Mouse (Mus musculus) lung, adult 18-20 months (tissue): Measurements from ENCODE around the gene Dusp5.

ENCODE experiments used
- DNase-seq, 2 experiments: peaks; one replicate each; pipeline ENCODE4 v3.0.0; 2022; ENCODE audit warnings: mixed read lengths in 2 of 2

Dusp5 gene

DNA sequence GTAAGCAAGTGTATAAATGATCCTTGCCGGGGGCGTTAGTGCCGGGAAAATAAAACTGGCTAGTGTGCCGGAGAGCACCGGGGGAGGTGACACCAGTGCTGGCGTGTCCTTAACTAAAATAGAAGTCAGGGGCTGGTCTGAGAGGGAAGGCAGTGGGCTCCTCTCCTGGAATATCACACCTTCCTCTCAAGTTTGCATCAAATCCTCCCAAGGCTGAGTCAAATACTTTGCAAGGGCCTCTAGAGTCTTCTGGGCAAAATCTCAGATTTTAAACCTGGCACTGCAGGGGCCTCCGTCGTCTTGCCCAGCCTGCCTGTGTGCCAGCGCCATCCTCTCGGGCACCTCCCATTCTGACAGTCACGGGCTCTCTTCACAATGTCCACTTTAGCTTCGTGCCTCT, 22.1 kb downstream of the Dusp5 start:
- no peak for DNase-seq

GRCm38 (mm10) chr19:53552216-53552786, 23.4 kb downstream of the Dusp5 start:
- no peak for DNase-seq

GRCm38 (mm10) chr19:53552795-53553194, 23.9 kb downstream of the Dusp5 start:
- no peak for DNase-seq

DNA sequence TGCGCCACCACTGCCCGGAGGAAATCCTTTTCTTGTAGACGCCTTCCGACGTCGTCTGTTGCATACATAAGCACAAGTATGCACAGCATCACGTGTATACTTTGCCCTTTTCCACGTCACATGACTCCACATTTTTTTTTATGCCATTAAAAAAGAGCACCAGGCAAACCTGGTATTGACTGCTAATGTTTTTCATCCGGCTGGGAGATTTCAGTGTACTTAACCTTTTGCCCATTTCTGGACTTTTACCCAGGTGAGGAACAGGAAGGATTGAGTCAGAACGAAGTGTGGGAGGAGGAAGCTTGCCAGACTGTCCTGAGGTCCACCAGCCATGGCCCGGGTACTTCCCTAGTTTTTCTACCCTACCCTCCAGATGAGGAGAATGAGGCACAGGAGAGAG, 25.5 kb downstream of the Dusp5 start:
- DNase-seq: peak in 1 of 2 experiments; percentile 31

DNA sequence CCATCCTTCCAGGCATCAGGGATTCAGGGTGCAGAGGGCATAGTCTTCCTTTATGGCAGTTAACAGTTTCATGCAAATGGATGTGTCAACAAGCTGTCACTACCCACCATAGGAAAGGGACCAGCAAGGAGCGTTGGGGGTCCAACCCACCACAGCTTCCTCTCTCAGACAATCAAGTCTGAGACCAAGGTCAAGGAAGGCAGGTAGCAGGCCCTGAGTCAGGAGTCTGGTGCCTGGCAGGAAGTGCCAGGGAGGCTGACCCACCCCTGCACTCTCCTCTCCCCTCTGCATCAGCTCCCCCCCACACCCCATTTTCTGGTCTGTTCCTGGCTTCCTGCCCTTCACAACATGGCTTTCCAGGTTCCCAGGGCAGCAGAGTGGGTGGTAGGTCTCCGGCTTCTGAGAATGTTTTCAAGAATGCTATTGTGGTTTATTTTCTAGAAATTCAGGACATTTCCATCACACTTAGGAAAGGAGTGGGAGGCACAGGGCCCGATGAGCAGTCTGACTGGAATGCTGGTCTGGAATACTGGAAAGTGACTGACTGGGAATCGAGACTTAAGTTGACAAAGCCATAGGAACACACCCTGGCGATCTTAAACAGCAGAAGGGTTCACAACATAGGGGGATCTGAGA, 26.2 kb downstream of the Dusp5 start:
- no peak for DNase-seq

DNA sequence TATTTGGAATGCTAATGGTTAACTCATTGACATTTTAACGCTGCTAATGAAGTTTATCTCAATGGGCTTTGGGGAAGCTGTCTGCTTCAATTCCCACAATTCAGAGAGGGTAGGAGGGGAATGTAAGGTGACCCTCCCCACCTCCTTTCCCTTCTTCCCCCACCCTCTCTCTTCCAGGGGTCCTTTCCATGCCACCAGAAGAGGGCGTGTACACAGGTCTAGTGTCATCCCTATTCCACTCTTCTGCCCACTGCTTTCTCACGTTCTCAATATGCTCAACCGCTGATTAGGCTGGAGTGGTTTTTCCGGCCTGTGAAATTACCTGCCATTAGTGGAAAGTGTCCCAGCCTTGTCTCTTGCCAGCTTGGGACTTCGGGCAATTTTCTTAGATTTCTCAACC, 27.9 kb downstream of the Dusp5 start:
- DNase-seq: no peak

DNA sequence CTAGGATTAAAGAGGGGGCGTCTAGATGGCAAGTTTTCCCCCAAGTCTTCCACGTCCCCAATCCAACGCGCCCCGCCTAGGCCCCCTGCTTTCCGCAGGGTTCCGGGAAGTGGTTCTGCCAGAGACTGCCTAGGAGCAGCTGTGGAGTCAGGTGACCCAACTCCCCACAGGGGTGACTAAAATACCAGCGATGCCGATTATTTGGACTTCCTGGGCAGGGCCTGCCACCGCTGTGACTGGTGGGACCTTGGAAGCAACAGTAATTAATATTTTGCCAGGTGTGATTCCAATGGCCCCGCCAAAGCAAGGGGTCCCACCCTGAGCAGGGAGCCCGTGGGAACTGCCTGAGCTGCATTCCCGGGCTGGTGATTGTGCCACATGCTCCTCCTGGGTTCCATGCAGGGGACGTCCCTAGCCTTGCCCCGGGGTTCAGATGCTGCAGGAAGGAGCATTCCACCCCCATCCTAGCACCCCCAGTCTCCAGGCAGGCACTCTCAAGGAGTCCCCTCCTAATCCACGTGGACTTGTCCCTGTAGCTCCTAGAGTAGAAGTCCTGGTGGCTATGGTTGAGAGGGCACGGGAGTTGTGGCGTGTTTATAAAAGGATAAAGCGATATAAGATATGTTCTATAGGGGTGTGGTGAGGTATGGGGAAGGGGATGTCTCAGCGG, 28.5 kb downstream of the Dusp5 start:
- peak in 1 of 2 experiments; percentile 24 for DNase-seq

DNA sequence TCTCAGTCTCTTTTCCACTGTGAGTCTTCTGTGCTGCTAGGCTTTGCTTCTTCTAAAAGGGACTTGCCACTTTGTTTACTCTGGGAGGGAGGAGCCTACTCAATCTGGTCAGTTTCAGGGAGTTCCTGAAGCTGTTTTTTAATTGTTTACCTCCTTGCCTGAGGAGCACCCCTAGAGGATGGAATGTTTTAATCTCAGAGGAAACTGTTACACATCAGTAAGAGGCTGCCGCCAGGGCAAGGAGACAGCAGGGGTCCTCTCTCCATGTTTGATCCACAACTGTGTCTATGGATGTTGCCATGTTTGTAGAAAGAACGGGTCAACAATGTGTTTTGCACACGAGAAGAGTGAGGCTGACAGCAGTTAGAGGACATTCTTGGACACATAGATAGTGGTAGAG, 31.5 kb downstream of the Dusp5 start:
- no peak for DNase-seq

DNA sequence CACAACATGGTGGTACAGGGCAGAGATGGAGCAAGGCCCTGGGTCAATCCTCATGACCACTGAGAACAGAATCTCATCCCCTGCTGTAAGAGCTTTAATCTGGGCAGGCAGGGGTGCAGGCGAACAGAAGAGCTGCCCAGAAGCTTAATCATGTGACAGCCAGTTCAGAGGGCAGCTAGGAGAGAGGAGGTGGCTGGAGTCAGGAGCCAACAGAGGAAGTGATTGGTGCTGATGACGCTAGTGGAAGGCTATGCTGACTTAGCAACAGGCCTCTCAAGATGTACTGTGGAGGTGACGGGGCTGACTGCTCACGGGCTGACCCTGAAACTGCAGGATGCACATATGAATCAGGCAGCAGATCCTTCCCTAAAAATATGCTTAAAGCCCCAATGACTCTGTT, 35.3 kb downstream of the Dusp5 start:
- no peak for DNase-seq

DNA sequence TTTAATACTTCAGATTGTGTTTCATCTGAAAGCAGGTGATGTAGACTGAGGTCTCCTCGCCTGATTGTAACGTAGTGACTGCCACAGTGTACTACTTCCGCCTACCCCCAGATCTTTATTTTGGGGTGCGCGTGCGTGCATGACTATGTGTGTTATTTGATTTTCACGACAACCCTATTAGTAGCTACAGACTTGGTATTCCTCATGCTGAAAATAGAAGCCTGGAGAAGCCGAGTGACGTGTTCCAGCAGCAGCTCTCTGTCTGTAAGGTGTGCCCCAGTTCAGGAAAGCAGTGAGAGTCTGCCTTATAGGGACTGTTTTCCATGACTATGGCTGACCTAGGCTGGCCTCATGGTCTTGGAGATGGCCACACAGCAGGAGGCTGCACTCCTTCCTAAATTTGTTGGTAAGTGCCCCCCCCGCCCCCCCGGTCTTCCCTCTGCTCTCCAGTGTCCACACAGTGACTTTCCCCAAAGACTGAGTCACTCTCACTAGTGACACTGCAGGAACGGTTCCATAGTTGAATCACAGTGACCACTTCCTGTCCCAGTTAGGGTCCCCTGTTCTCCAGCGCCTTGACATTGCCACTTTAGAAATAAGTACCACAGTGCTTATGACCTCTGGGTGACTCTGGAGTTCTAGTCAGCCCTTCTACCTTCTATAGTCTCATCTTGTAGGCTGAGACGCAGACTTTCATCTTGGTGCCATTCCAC, 36.8 kb downstream of the Dusp5 start:
- DNase-seq: no peak

GRCm38 (mm10) chr19:53567864-53568263, 39.0 kb downstream of the Dusp5 start:
- no peak for DNase-seq

- no peak for DNase-seq
Observed at GRCm38 (mm10) chr19:53568553-53568952, 39.6 kb downstream of the Dusp5 start.

GRCm38 (mm10) chr19:53571056-53571455, 42.1 kb downstream of the Dusp5 start:
- DNase-seq: no peak

- no peak for DNase-seq
Observed at GRCm38 (mm10) chr19:53571501-53572428, 42.9 kb downstream of the Dusp5 start.

GRCm38 (mm10) chr19:53572607-53573006, 43.7 kb downstream of the Dusp5 start:
- no peak for DNase-seq

GRCm38 (mm10) chr19:53573151-53573550, 44.2 kb downstream of the Dusp5 start:
- DNase-seq: no peak

- no peak for DNase-seq
Observed at GRCm38 (mm10) chr19:53574131-53574530, 45.2 kb downstream of the Dusp5 start.

DNA sequence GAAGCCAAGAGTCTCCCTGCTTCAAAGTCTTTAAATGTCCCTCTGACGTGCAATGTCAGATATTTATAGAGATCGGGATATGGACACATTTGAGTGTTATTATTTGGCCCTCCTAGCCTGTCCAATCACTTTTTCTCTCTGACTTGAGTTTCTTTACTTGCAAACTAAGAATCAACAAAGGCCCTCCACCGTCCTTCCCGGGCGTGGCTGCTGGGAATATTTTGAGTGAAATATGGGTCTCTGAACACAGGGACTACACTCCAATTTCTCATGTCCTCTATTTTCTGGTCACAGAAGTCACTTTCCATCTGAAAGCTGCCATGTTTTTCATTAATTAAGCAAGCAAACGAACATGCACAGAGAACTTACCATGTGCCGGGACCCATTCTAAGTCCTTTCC, 45.6 kb downstream of the Dusp5 start:
- DNase-seq: no peak

DNA sequence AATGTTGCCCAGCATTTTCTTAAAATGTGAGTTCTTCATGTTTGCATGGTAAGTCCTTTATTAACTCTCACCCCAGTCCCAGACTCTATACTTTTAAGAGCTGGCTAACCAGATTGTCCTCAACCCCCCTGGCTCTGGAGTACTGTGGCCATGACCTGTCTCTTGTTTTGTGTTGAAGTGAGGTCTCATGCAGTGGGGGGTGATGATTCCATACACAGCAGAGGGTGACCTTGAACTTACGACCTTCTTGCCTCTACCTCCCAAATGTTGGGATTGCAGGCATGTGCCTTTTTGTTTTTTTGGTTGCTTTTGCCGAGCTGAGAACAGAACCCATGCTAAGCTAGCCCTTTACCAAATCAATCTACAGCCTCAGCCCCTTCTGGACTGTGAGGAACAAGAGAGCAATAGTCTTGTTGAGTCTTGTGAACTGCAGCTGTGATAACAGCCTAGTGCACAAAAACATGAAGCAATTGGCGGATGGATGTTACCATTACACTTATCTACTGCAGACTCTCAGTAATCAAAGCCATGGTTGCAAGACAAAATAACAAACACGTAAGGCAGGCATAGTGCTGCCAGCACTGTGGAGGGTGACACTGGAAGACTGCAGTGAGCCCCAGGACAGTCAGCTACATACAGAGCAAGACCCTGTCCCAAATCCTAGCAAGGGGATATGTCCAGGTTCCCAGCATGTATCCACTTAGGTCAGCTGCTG, 46.5 kb downstream of the Dusp5 start:
- peak in 1 of 2 experiments; percentile 2 for DNase-seq

DNA sequence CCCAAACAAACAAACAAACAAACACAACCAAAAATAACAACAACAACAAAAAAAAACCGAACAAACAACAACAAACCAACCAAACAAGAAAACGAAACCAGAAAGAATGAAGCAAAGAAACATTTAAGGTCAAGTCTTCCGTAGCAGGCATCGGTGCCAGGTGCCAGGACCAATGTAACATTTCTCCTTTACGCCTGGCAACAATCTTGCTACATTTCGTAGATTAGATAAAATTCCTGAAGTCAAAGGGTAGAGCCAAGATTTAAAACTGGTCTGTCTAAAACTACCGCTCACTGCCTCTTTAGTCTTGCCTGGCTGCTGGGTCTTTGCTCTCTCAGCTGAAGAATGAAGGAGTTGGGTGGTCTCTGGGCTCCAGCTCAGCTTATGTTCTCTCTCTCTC, 47.2 kb downstream of the Dusp5 start:
- peak in 1 of 2 experiments; percentile 2 for DNase-seq

GRCm38 (mm10) chr19:53577025-53577800, 48.3 kb downstream of the Dusp5 start:
- DNase-seq: no peak
